Mouse (Mus musculus): ENCODE measurements at regions not wholly inside any gene's neighbourhood (a gene's known extent, or its start where the extent isn't known, plus 50 kb on each side); places are given as distances from the start of the nearest gene placed in this dataset.

DNA sequence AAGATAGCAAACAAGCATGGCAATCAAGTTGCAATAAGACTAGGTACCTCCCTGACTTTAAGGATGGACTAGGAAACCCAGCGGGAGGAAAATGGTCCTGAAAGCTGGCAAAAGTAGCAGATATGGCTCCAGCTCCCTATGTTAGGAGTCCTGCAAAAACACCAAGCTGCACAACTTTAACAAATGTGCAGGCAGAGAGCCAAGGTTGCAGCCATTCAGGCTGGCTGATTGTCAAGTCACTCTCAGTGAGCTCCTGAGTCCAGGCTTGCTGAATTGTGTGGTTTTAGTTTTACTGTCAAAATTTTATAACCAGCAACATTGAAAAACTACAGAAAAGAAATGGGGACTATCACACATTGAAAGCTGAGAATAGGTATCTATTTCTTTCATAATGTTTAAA lies 1122.8 kb upstream of the Slc10a2 start:
- no peak for DNase-seq (ENCODE audit: low spot score)
- H3K4me1 ChIP-seq, result no peaks in the 10 kb centered on the region
- H3K27me3 ChIP-seq (replicated peaks; ENCODE audit: low read depth, poor library complexity, severe bottlenecking), result no peaks in the 10 kb centered on the region

GRCm38 (mm10) chr8:6225194-6225593 lies 1120.0 kb upstream of the Slc10a2 start:
- DNase-seq (ENCODE audit: low spot score), result no peak
- Histone ChIP-seq H3K4me3 (no peak overlapping the region), H3K9me3 (no peaks in the 10 kb centered on the region), H3K4me1 (no peaks in the 10 kb centered on the region), H3K27me3 (replicated peaks; ENCODE audit: low read depth, poor library complexity, severe bottlenecking) (no peaks in the 10 kb centered on the region), H3K27ac (replicated peaks) (no peak overlapping the region), H3K36me3 (replicated peaks) (no peaks in the 10 kb centered on the region)
- 87% methylated on average over 1 of the region's 1 CpGs for WGBS

More for the DNA sequence above, 1122.8 kb upstream of the Slc10a2 start:
- Histone ChIP-seq H3K9me3 (no peaks in the 10 kb centered on the region), H3K4me3 (no peak overlapping the region), H3K27ac (replicated peaks) (no peak overlapping the region), H3K36me3 (replicated peaks) (no peaks in the 10 kb centered on the region)
- 87% methylated on average over 1 of the region's 1 CpGs for WGBS

- Histone ChIP-seq H3K36me3 (replicated peaks) (no peaks in the 10 kb centered on the region), H3K27ac (replicated peaks) (peak overlapping the region; percentile 55; the same call in 1 of the 2 replicates), H3K27me3 (replicated peaks; ENCODE audit: low read depth, poor library complexity, severe bottlenecking) (no peaks in the 10 kb centered on the region), H3K4me3 (no peak overlapping the region), H3K9me3 (no peaks in the 10 kb centered on the region), H3K4me1 (peaks cover 7% of the 10 kb centered on the region)
- WGBS, result 48% methylated on average over 2 of the region's 2 CpGs
- no peak for DNase-seq (ENCODE audit: low spot score)
These were observed 1102.6 kb upstream of the Slc10a2 start for GRCm38 (mm10) chr8:6207617-6208349.

- H3K36me3 ChIP-seq (replicated peaks), result no peaks in the 10 kb centered on the region
- no peaks in the 10 kb centered on the region for H3K9me3 ChIP-seq
- no peak for DNase-seq (ENCODE audit: low spot score)
- 74% methylated on average over 3 of the region's 3 CpGs for WGBS
- no peak overlapping the region for H3K4me3 ChIP-seq
- peaks cover 7% of the 10 kb centered on the region for H3K4me1 ChIP-seq
- no peaks in the 10 kb centered on the region for H3K27me3 ChIP-seq (replicated peaks; ENCODE audit: low read depth, poor library complexity, severe bottlenecking)
- H3K27ac ChIP-seq (replicated peaks), result no peak overlapping the region
These were observed 1099.0 kb upstream of the Slc10a2 start for GRCm38 (mm10) chr8:6204051-6204745.

DNA sequence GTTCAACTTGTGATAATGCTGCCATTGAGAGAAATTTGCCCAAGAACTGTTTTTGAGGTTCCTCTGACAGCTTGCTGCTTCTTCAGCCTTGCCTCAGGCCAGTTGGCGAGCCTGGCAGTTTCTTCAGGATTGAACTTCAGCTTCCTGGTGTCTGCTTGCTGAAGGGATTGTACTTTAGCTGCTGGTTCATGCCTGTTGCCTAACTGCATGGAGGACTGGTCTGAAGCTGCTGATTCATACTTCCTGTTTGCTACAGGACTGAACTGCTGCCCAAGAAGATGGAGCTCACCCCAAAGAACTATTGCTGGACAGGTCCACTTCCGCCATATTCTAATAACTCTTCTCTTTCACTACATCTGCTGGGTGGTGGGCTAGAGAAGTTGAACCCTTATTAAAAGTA lies 1086.3 kb upstream of the Slc10a2 start:
- Histone ChIP-seq H3K27ac (replicated peaks) (no peak overlapping the region), H3K4me1 (no peaks in the 10 kb centered on the region), H3K27me3 (replicated peaks; ENCODE audit: low read depth, poor library complexity, severe bottlenecking) (no peaks in the 10 kb centered on the region), H3K36me3 (replicated peaks) (no peaks in the 10 kb centered on the region), H3K9me3 (no peaks in the 10 kb centered on the region), H3K4me3 (no peak overlapping the region)
- 88% methylated on average over 2 of the region's 2 CpGs for WGBS
- no peak for DNase-seq (ENCODE audit: low spot score)

GRCm38 (mm10) chr8:6188422-6188821 lies 1083.3 kb upstream of the Slc10a2 start:
- DNase-seq (ENCODE audit: low spot score), result no peak
- H3K4me3 ChIP-seq, result no peak overlapping the region
- H3K9me3 ChIP-seq, result no peaks in the 10 kb centered on the region
- H3K27me3 ChIP-seq (replicated peaks; ENCODE audit: low read depth, poor library complexity, severe bottlenecking), result no peaks in the 10 kb centered on the region
- no peaks in the 10 kb centered on the region for H3K36me3 ChIP-seq (replicated peaks)
- WGBS, result 67% methylated on average over 2 of the region's 2 CpGs
- no peaks in the 10 kb centered on the region for H3K4me1 ChIP-seq
- no peak overlapping the region for H3K27ac ChIP-seq (replicated peaks)

GRCm38 (mm10) chr8:6186561-6186960 lies 1081.4 kb upstream of the Slc10a2 start:
- no peaks in the 10 kb centered on the region for H3K27me3 ChIP-seq (replicated peaks; ENCODE audit: low read depth, poor library complexity, severe bottlenecking)
- no peak overlapping the region for H3K4me3 ChIP-seq
- H3K9me3 ChIP-seq, result no peaks in the 10 kb centered on the region
- no peak overlapping the region for H3K27ac ChIP-seq (replicated peaks)
- 47% methylated on average over 1 of the region's 1 CpGs for WGBS
- DNase-seq (ENCODE audit: low spot score), result no peak
- no peaks in the 10 kb centered on the region for H3K36me3 ChIP-seq (replicated peaks)
- no peaks in the 10 kb centered on the region for H3K4me1 ChIP-seq

GRCm38 (mm10) chr8:6179602-6180001 lies 1074.5 kb upstream of the Slc10a2 start:
- H3K27me3 ChIP-seq (replicated peaks; ENCODE audit: low read depth, poor library complexity, severe bottlenecking), result no peaks in the 10 kb centered on the region
- no peaks in the 10 kb centered on the region for H3K9me3 ChIP-seq
- H3K36me3 ChIP-seq (replicated peaks), result no peaks in the 10 kb centered on the region
- H3K4me3 ChIP-seq, result no peak overlapping the region
- no peaks in the 10 kb centered on the region for H3K4me1 ChIP-seq
- no peak for DNase-seq (ENCODE audit: low spot score)
- H3K27ac ChIP-seq (replicated peaks), result no peak overlapping the region
- WGBS, result 90% methylated on average over 3 of the region's 3 CpGs

GRCm38 (mm10) chr8:6166433-6166832 lies 1061.3 kb upstream of the Slc10a2 start:
- Histone ChIP-seq H3K27ac (replicated peaks) (no peak overlapping the region), H3K4me1 (no peaks in the 10 kb centered on the region), H3K27me3 (replicated peaks; ENCODE audit: low read depth, poor library complexity, severe bottlenecking) (no peaks in the 10 kb centered on the region), H3K9me3 (no peaks in the 10 kb centered on the region), H3K36me3 (replicated peaks) (no peaks in the 10 kb centered on the region), H3K4me3 (no peak overlapping the region)
- DNase-seq (ENCODE audit: low spot score), result no peak

DNA sequence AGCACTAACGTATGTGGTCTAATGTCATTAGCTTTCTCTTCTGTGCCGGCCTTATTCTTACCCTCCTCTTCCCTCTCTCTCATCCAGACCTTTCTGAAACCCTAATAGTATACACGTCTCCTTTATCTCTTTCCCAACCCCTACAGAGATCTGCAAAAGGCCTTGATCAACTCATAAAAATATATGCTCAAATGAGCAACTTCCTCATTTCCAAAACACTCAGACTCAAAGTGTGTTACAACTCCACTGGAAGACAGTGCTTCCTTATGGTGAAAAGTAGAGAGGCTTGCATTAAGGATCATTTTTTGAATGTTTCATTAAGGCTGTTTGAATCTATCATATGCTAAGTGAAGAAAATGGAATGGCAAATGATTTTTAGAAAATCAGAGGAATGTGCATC lies 1060.1 kb upstream of the Slc10a2 start:
- Histone ChIP-seq H3K36me3 (replicated peaks) (no peaks in the 10 kb centered on the region), H3K27ac (replicated peaks) (no peak overlapping the region), H3K9me3 (no peaks in the 10 kb centered on the region), H3K4me1 (no peaks in the 10 kb centered on the region), H3K27me3 (replicated peaks; ENCODE audit: low read depth, poor library complexity, severe bottlenecking) (no peaks in the 10 kb centered on the region), H3K4me3 (no peak overlapping the region)
- no peak for DNase-seq (ENCODE audit: low spot score)
- 66% methylated on average over 3 of the region's 3 CpGs for WGBS

DNA sequence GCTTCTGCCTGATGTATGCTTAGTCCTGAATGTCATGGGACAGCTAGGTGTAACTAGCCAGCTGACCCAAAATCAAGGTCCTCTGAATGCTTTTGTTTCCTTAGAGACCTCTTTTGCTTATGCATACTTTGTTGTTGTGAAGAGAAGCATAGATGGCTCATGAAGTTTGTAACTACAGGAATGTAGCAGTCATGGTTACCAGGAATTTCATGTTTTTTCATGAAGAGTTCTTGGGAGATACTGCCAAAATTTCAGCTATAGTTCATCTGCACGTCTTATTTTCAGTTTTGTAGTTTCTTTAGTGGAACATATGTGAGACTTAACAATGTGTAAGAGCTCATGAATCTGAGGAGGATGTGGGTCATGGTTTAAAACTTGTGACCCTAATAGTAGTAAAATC lies 1059.6 kb upstream of the Slc10a2 start:
- WGBS, result 81% methylated on average over 1 of the region's 1 CpGs

DNA sequence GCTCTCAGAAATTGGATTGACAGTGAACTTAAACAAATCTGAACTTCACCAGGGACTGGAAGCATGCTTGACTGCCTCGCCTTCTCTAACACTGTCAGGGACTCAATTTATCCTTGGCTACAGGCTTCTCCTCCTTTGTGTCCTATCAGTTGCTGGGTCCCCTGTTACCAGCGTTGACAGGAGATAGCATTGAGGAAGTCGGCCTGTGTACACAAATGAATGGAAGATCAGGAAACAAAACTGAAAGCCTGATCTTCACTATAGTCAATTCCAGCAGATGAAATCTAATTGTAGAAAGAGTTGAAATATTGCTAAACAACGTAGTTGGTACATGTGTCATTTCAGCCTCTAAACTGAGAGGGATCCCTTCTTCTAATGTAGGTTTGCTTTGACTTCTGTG lies 1039.4 kb upstream of the Slc10a2 start:
- no peaks in the 10 kb centered on the region for H3K27me3 ChIP-seq (replicated peaks; ENCODE audit: low read depth, poor library complexity, severe bottlenecking)
- no peak overlapping the region for H3K4me3 ChIP-seq
- H3K4me1 ChIP-seq, result 0 out of 2 replicates have a peak, but pooled peaks cover 2% of the 10 kb centered on the region
- no peaks in the 10 kb centered on the region for H3K36me3 ChIP-seq (replicated peaks)
- no peak overlapping the region for H3K27ac ChIP-seq (replicated peaks)
- no peaks in the 10 kb centered on the region for H3K9me3 ChIP-seq
- 81% methylated on average over 4 of the region's 4 CpGs for WGBS
- DNase-seq (ENCODE audit: low spot score), result no peak

More for the DNA sequence above, 1059.6 kb upstream of the Slc10a2 start:
- Histone ChIP-seq H3K27ac (replicated peaks) (no peak overlapping the region), H3K4me3 (no peak overlapping the region), H3K4me1 (no peaks in the 10 kb centered on the region), H3K36me3 (replicated peaks) (no peaks in the 10 kb centered on the region), H3K9me3 (no peaks in the 10 kb centered on the region), H3K27me3 (replicated peaks; ENCODE audit: low read depth, poor library complexity, severe bottlenecking) (no peaks in the 10 kb centered on the region)
- no peak for DNase-seq (ENCODE audit: low spot score)

- DNase-seq (ENCODE audit: low spot score), result no peak
- WGBS, result 77% methylated on average over 1 of the region's 1 CpGs
- H3K36me3 ChIP-seq (replicated peaks), result no peaks in the 10 kb centered on the region
- H3K27me3 ChIP-seq (replicated peaks; ENCODE audit: low read depth, poor library complexity, severe bottlenecking), result no peaks in the 10 kb centered on the region
- no peak overlapping the region for H3K27ac ChIP-seq (replicated peaks)
- no peaks in the 10 kb centered on the region for H3K9me3 ChIP-seq
- H3K4me3 ChIP-seq, result no peak overlapping the region
- H3K4me1 ChIP-seq, result peaks cover 6% of the 10 kb centered on the region; the same call in 1 of the 2 replicates
These were observed 1034.9 kb upstream of the Slc10a2 start for GRCm38 (mm10) chr8:6140090-6140489.
